Mouse (Mus musculus): ENCODE data around the gene Nutf2-ps1. TPM values are rescaled to one million over a fixed set of nuclear protein-coding genes. Genes with fewer than 3 reads are reported as not detected.

Nutf2-ps1 gene
- polyA plus RNA-seq, 1 experiment from 2014 or later: 381 TPM

- H3K27me3 ChIP-seq: no peaks in the 10 kb centered on the region
- WGBS: 93% methylated on average over 14 of the region's 14 CpGs
Observed at GRCm38 (mm10) chr19:53565565-53566277, 23.1 kb downstream of the Nutf2-ps1 start.

DNA sequence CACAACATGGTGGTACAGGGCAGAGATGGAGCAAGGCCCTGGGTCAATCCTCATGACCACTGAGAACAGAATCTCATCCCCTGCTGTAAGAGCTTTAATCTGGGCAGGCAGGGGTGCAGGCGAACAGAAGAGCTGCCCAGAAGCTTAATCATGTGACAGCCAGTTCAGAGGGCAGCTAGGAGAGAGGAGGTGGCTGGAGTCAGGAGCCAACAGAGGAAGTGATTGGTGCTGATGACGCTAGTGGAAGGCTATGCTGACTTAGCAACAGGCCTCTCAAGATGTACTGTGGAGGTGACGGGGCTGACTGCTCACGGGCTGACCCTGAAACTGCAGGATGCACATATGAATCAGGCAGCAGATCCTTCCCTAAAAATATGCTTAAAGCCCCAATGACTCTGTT lies 24.7 kb downstream of the Nutf2-ps1 start:
- Histone ChIP-seq H3K36me3 (no peaks in the 10 kb centered on the region), H3K4me1 (peaks cover 3% of the 10 kb centered on the region; the same call in 1 of the 2 replicates), H3K4me3 (replicated peaks) (no peak overlapping the region), H3K9me3 (replicated peaks) (no peaks in the 10 kb centered on the region), H3K4me2 (no peak overlapping the region), H3K27ac (no peak overlapping the region), H3K9ac (no peak overlapping the region), H3K27me3 (no peaks in the 10 kb centered on the region)
- ATAC-seq (replicated peaks; ENCODE audit: low FRiP score): no peak
- 29% methylated on average over 4 of the region's 4 CpGs for WGBS

More at GRCm38 (mm10) chr19:53565565-53566277, 23.1 kb downstream of the Nutf2-ps1 start:
- no peak overlapping the region for H3K4me2 ChIP-seq
- no peak overlapping the region for H3K4me3 ChIP-seq (replicated peaks)
- no peak for ATAC-seq (replicated peaks; ENCODE audit: low FRiP score)
- H3K27ac ChIP-seq: no peak overlapping the region
- no peaks in the 10 kb centered on the region for H3K36me3 ChIP-seq
- no peak overlapping the region for H3K9ac ChIP-seq
- no peaks in the 10 kb centered on the region for H3K9me3 ChIP-seq (replicated peaks)
- peaks cover 3% of the 10 kb centered on the region; the same call in 1 of the 2 replicates for H3K4me1 ChIP-seq

DNA sequence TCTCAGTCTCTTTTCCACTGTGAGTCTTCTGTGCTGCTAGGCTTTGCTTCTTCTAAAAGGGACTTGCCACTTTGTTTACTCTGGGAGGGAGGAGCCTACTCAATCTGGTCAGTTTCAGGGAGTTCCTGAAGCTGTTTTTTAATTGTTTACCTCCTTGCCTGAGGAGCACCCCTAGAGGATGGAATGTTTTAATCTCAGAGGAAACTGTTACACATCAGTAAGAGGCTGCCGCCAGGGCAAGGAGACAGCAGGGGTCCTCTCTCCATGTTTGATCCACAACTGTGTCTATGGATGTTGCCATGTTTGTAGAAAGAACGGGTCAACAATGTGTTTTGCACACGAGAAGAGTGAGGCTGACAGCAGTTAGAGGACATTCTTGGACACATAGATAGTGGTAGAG lies 28.4 kb downstream of the Nutf2-ps1 start:
- H3K4me3 ChIP-seq (replicated peaks): no peak overlapping the region
- WGBS: 83% methylated on average over 3 of the region's 3 CpGs
- no peak overlapping the region for H3K9ac ChIP-seq
- H3K27me3 ChIP-seq: no peaks in the 10 kb centered on the region
- H3K36me3 ChIP-seq: no peaks in the 10 kb centered on the region
- no peak overlapping the region for H3K27ac ChIP-seq
- peaks cover 17% of the 10 kb centered on the region for H3K4me1 ChIP-seq
- no peak for ATAC-seq (replicated peaks; ENCODE audit: low FRiP score)
- no peaks in the 10 kb centered on the region for H3K9me3 ChIP-seq (replicated peaks)
- H3K4me2 ChIP-seq: no peak overlapping the region

DNA sequence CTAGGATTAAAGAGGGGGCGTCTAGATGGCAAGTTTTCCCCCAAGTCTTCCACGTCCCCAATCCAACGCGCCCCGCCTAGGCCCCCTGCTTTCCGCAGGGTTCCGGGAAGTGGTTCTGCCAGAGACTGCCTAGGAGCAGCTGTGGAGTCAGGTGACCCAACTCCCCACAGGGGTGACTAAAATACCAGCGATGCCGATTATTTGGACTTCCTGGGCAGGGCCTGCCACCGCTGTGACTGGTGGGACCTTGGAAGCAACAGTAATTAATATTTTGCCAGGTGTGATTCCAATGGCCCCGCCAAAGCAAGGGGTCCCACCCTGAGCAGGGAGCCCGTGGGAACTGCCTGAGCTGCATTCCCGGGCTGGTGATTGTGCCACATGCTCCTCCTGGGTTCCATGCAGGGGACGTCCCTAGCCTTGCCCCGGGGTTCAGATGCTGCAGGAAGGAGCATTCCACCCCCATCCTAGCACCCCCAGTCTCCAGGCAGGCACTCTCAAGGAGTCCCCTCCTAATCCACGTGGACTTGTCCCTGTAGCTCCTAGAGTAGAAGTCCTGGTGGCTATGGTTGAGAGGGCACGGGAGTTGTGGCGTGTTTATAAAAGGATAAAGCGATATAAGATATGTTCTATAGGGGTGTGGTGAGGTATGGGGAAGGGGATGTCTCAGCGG lies 31.5 kb downstream of the Nutf2-ps1 start:
- 23% methylated on average over 20 of the region's 20 CpGs for WGBS
- peak; percentile 67 for ATAC-seq (replicated peaks; ENCODE audit: low FRiP score)

DNA sequence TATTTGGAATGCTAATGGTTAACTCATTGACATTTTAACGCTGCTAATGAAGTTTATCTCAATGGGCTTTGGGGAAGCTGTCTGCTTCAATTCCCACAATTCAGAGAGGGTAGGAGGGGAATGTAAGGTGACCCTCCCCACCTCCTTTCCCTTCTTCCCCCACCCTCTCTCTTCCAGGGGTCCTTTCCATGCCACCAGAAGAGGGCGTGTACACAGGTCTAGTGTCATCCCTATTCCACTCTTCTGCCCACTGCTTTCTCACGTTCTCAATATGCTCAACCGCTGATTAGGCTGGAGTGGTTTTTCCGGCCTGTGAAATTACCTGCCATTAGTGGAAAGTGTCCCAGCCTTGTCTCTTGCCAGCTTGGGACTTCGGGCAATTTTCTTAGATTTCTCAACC lies 32.0 kb downstream of the Nutf2-ps1 start:
- Histone ChIP-seq H3K27me3 (no peaks in the 10 kb centered on the region), H3K9ac (no peak overlapping the region), H3K4me2 (peak overlapping the region; percentile 54), H3K9me3 (replicated peaks) (no peaks in the 10 kb centered on the region), H3K27ac (no peak overlapping the region), H3K4me3 (replicated peaks) (peak overlapping the region; percentile 14), H3K4me1 (peaks cover 34% of the 10 kb centered on the region), H3K36me3 (no peaks in the 10 kb centered on the region)
- no peak for ATAC-seq (replicated peaks; ENCODE audit: low FRiP score)
- whole genome bisulfite sequencing: 33% methylated on average over 6 of the region's 6 CpGs

More for the DNA sequence above, 31.5 kb downstream of the Nutf2-ps1 start:
- Histone ChIP-seq H3K4me2 (peak overlapping the region; percentile 54), H3K27ac (no peak overlapping the region), H3K4me1 (peaks cover 29% of the 10 kb centered on the region), H3K4me3 (replicated peaks) (peak overlapping the region; percentile 14), H3K9me3 (replicated peaks) (no peaks in the 10 kb centered on the region), H3K27me3 (no peaks in the 10 kb centered on the region), H3K9ac (no peak overlapping the region), H3K36me3 (no peaks in the 10 kb centered on the region)

GRCm38 (mm10) chr19:53554981-53555616 lies 33.8 kb downstream of the Nutf2-ps1 start:
- no peaks in the 10 kb centered on the region for H3K9me3 ChIP-seq (replicated peaks)
- no peak overlapping the region for H3K27ac ChIP-seq
- peaks cover 42% of the 10 kb centered on the region for H3K4me1 ChIP-seq
- H3K4me3 ChIP-seq (replicated peaks): no peak overlapping the region
- H3K36me3 ChIP-seq: no peaks in the 10 kb centered on the region
- H3K27me3 ChIP-seq: no peaks in the 10 kb centered on the region
- no peak overlapping the region for H3K9ac ChIP-seq
- no peak for ATAC-seq (replicated peaks; ENCODE audit: low FRiP score)
- 67% methylated on average over 5 of the region's 5 CpGs for WGBS
- H3K4me2 ChIP-seq: no peak overlapping the region

DNA sequence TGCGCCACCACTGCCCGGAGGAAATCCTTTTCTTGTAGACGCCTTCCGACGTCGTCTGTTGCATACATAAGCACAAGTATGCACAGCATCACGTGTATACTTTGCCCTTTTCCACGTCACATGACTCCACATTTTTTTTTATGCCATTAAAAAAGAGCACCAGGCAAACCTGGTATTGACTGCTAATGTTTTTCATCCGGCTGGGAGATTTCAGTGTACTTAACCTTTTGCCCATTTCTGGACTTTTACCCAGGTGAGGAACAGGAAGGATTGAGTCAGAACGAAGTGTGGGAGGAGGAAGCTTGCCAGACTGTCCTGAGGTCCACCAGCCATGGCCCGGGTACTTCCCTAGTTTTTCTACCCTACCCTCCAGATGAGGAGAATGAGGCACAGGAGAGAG lies 34.5 kb downstream of the Nutf2-ps1 start:
- no peak overlapping the region for H3K9ac ChIP-seq
- no peak for ATAC-seq (replicated peaks; ENCODE audit: low FRiP score)
- H3K4me1 ChIP-seq: peaks cover 42% of the 10 kb centered on the region
- H3K27ac ChIP-seq: no peak overlapping the region
- WGBS: 82% methylated on average over 11 of the region's 11 CpGs
- no peak overlapping the region for H3K4me3 ChIP-seq (replicated peaks)
- H3K4me2 ChIP-seq: no peak overlapping the region
- no peaks in the 10 kb centered on the region for H3K27me3 ChIP-seq
- no peaks in the 10 kb centered on the region for H3K9me3 ChIP-seq (replicated peaks)
- H3K36me3 ChIP-seq: no peaks in the 10 kb centered on the region

DNA sequence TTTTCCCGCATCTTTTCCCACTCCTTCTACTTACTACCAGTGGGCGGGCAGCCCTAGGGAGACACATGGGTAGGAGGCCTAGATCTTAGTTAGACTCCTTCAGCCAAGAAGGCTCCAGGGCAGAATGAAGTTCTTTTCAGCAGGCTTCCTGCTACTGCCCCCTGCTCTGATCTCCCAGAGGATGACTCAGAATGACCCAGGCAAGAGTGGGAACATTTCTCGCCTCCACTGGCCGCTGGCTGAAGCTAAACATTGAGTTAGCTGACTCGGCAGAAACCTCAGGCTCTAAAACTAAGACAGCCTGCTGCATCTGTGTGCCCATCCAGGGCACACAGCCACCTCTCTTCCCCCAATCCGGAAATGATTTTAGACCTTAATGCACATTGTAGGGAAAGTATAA lies 36.1 kb downstream of the Nutf2-ps1 start:
- H3K36me3 ChIP-seq: no peaks in the 10 kb centered on the region
- H3K9ac ChIP-seq: no peak overlapping the region
- no peak overlapping the region for H3K4me2 ChIP-seq
- no peaks in the 10 kb centered on the region for H3K9me3 ChIP-seq (replicated peaks)
- H3K4me3 ChIP-seq (replicated peaks): no peak overlapping the region
- peaks cover 44% of the 10 kb centered on the region for H3K4me1 ChIP-seq
- peak overlapping the region; percentile 54; the same call in 1 of the 2 replicates for H3K27ac ChIP-seq
- WGBS: 28% methylated on average over 6 of the region's 6 CpGs
- ATAC-seq (replicated peaks; ENCODE audit: low FRiP score): 0 out of 2 replicates have a peak, but pooled peaks have one; percentile 16
- H3K27me3 ChIP-seq: no peaks in the 10 kb centered on the region

- Histone ChIP-seq H3K9me3 (replicated peaks) (no peaks in the 10 kb centered on the region), H3K4me1 (peaks cover 44% of the 10 kb centered on the region), H3K27me3 (peaks cover 3% of the 10 kb centered on the region; the same call in 1 of the 2 replicates), H3K27ac (peak overlapping the region; percentile 54; the same call in 1 of the 2 replicates), H3K4me2 (no peak overlapping the region), H3K4me3 (replicated peaks) (no peak overlapping the region), H3K9ac (no peak overlapping the region), H3K36me3 (no peaks in the 10 kb centered on the region)
- no peak for ATAC-seq (replicated peaks; ENCODE audit: low FRiP score)
- 20% methylated on average over 10 of the region's 10 CpGs for WGBS
Observed at GRCm38 (mm10) chr19:53552216-53552786, 36.6 kb downstream of the Nutf2-ps1 start.

- Histone ChIP-seq H3K9ac (no peak overlapping the region), H3K27ac (no peak overlapping the region), H3K9me3 (replicated peaks) (no peaks in the 10 kb centered on the region), H3K4me3 (replicated peaks) (no peak overlapping the region), H3K4me2 (no peak overlapping the region), H3K4me1 (peaks cover 38% of the 10 kb centered on the region), H3K27me3 (peaks cover 4% of the 10 kb centered on the region; the same call in 1 of the 2 replicates), H3K36me3 (no peaks in the 10 kb centered on the region)
- ATAC-seq (replicated peaks; ENCODE audit: low FRiP score): no peak
- 58% methylated on average over 12 of the region's 12 CpGs for WGBS
Observed at GRCm38 (mm10) chr19:53550972-53551371, 37.9 kb downstream of the Nutf2-ps1 start.

- no peak overlapping the region for H3K27ac ChIP-seq
- no peak overlapping the region for H3K4me2 ChIP-seq
- H3K4me3 ChIP-seq (replicated peaks): no peak overlapping the region
- ATAC-seq (replicated peaks; ENCODE audit: low FRiP score): no peak
- H3K9me3 ChIP-seq (replicated peaks): no peaks in the 10 kb centered on the region
- peaks cover 24% of the 10 kb centered on the region for H3K4me1 ChIP-seq
- WGBS: 51% methylated on average over 8 of the region's 8 CpGs
- no peak overlapping the region for H3K9ac ChIP-seq
- peaks cover 4% of the 10 kb centered on the region; the same call in 1 of the 2 replicates for H3K27me3 ChIP-seq
- peaks cover 5% of the 10 kb centered on the region; the same call in 1 of the 2 replicates for H3K36me3 ChIP-seq
Observed at GRCm38 (mm10) chr19:53547597-53547996, 41.3 kb downstream of the Nutf2-ps1 start.

Measured in kidney, embryonic 15.5 days (tissue).